Mouse (Mus musculus): ENCODE results near the gene Gm813. TPM values are rescaled to one million over a fixed set of nuclear protein-coding genes. Genes with fewer than 3 reads are reported as not detected.

The Gm813 gene
- polyA plus RNA-seq, 1 experiment from 2014 or later: not detected

DNA sequence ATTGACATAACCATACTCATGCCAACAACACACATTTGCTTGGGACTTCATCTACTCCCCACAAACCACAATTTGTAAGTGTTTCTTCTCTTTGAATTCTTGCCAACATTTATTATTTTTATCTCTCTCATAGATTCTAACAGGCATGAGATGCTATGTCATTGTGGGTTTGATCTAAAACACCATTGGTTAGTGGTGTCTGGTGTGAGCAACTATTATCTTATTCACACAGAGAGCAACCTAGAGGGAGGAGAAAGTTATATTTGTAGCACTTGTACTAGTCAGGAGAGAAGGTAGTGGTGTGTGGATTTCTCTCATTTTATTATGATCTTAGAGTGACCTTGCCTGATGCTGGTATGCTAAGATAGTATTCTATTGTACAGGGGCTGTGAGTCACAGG lies 12.1 kb downstream of the Gm813 start:
- Histone ChIP-seq H3K4me3 (replicated peaks) (no peak overlapping the region), H3K4me2 (0 out of 2 replicates have a peak overlapping the region, but pooled peaks have one; percentile 18), H3K36me3 (replicated peaks) (no peaks in the 10 kb centered on the region), H3K9me3 (replicated peaks) (no peaks in the 10 kb centered on the region), H3K4me1 (replicated peaks) (peaks cover 34% of the 10 kb centered on the region), H3K27ac (replicated peaks) (peak overlapping the region; percentile 81), H3K9ac (no peak overlapping the region), H3K27me3 (no peaks in the 10 kb centered on the region)
- ATAC-seq (ENCODE audit: insufficient read depth): peak; percentile 90

DNA sequence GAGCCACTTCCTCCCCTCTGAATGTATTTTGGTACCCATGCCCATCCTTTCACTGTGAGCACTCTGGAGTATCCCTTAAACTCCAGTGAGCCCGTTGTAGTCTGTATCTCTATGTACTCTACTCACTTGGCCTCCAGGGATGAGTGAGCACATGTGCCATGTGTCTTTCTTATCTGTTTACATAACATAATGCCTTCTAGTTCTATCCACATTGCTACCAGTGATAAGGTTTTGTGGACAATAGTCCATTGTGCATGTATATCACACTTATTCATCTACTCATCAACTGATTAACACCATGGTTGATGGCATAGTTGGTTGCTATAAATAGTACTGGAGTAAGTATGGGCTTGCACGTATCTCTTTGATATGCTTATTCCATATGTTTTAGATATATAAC lies 12.9 kb downstream of the Gm813 start:
- Histone ChIP-seq H3K4me2 (no peak overlapping the region), H3K9me3 (replicated peaks) (no peaks in the 10 kb centered on the region), H3K27ac (replicated peaks) (peak overlapping the region; percentile 81), H3K9ac (no peak overlapping the region), H3K36me3 (replicated peaks) (no peaks in the 10 kb centered on the region), H3K27me3 (no peaks in the 10 kb centered on the region), H3K4me3 (replicated peaks) (no peak overlapping the region), H3K4me1 (replicated peaks) (peaks cover 34% of the 10 kb centered on the region)
- 31% methylated on average over 2 of the region's 2 CpGs for WGBS (ENCODE audit: insufficient replicate concordance)
- ATAC-seq (ENCODE audit: insufficient read depth): peak; percentile 56

DNA sequence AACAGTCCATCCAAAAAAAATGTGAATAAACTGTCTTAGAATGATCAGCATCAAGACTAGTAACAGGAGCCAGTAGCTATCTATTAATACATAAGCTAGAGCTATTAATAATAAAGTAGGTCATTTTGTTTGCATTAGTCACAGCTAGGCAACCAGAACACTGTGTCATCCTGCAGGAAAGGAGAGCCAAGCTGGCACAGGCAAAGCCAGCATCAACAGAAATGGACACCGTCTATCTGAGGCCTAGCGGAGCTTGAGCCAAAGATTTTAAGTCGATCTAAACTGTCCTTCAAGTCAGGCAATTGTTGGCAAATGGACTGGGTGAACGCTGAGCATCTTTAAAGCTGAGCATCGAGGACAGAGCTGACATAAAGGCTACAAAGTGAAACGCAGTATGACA lies 15.9 kb downstream of the Gm813 start:
- no peaks in the 10 kb centered on the region for H3K27me3 ChIP-seq
- H3K4me1 ChIP-seq (replicated peaks): peaks cover 24% of the 10 kb centered on the region
- H3K9me3 ChIP-seq (replicated peaks): no peaks in the 10 kb centered on the region
- no peak overlapping the region for H3K4me3 ChIP-seq (replicated peaks)
- H3K36me3 ChIP-seq (replicated peaks): no peaks in the 10 kb centered on the region
- WGBS (ENCODE audit: insufficient replicate concordance): 77% methylated on average over 6 of the region's 6 CpGs
- no peak overlapping the region for H3K9ac ChIP-seq
- ATAC-seq (ENCODE audit: insufficient read depth): no peak
- no peak overlapping the region for H3K27ac ChIP-seq (replicated peaks)
- no peak overlapping the region for H3K4me2 ChIP-seq

- whole genome bisulfite sequencing (ENCODE audit: insufficient replicate concordance): 64% methylated on average over 3 of the region's 3 CpGs
- H3K36me3 ChIP-seq (replicated peaks): no peaks in the 10 kb centered on the region
- no peaks in the 10 kb centered on the region for H3K9me3 ChIP-seq (replicated peaks)
- ATAC-seq (ENCODE audit: insufficient read depth): no peak
- H3K27ac ChIP-seq (replicated peaks): no peak overlapping the region
- no peak overlapping the region for H3K4me2 ChIP-seq
- H3K4me3 ChIP-seq (replicated peaks): no peak overlapping the region
- no peak overlapping the region for H3K9ac ChIP-seq
- no peaks in the 10 kb centered on the region for H3K27me3 ChIP-seq
- no peaks in the 10 kb centered on the region for H3K4me1 ChIP-seq (replicated peaks)
Measured at GRCm38 (mm10) chr16:58591299-58591698, 25.5 kb downstream of the Gm813 start.

- Histone ChIP-seq H3K9ac (no peak overlapping the region), H3K4me2 (no peak overlapping the region), H3K27me3 (no peaks in the 10 kb centered on the region), H3K9me3 (replicated peaks) (no peaks in the 10 kb centered on the region), H3K4me1 (replicated peaks) (no peaks in the 10 kb centered on the region), H3K4me3 (replicated peaks) (no peak overlapping the region), H3K36me3 (replicated peaks) (no peaks in the 10 kb centered on the region), H3K27ac (replicated peaks) (no peak overlapping the region)
- no peak for ATAC-seq (ENCODE audit: insufficient read depth)
Measured at GRCm38 (mm10) chr16:58589444-58589843, 27.3 kb downstream of the Gm813 start.

GRCm38 (mm10) chr16:58573949-58574722 lies 42.6 kb downstream of the Gm813 start:
- 72% methylated on average over 6 of the region's 6 CpGs for WGBS (ENCODE audit: insufficient replicate concordance)
- no peak for ATAC-seq (ENCODE audit: insufficient read depth)

GRCm38 (mm10) chr16:58570694-58571264 lies 46.0 kb downstream of the Gm813 start:
- Histone ChIP-seq H3K27me3 (no peaks in the 10 kb centered on the region), H3K4me2 (no peak overlapping the region), H3K36me3 (replicated peaks) (no peaks in the 10 kb centered on the region), H3K9ac (no peak overlapping the region), H3K9me3 (replicated peaks) (no peaks in the 10 kb centered on the region), H3K4me3 (replicated peaks) (no peak overlapping the region), H3K4me1 (replicated peaks) (no peaks in the 10 kb centered on the region), H3K27ac (replicated peaks) (no peak overlapping the region)
- no peak for ATAC-seq (ENCODE audit: insufficient read depth)

More at GRCm38 (mm10) chr16:58573949-58574722, 42.6 kb downstream of the Gm813 start:
- no peak overlapping the region for H3K4me2 ChIP-seq
- no peaks in the 10 kb centered on the region for H3K36me3 ChIP-seq (replicated peaks)
- H3K4me1 ChIP-seq (replicated peaks): no peaks in the 10 kb centered on the region
- no peak overlapping the region for H3K4me3 ChIP-seq (replicated peaks)
- no peaks in the 10 kb centered on the region for H3K27me3 ChIP-seq
- H3K9me3 ChIP-seq (replicated peaks): no peaks in the 10 kb centered on the region
- H3K27ac ChIP-seq (replicated peaks): no peak overlapping the region
- no peak overlapping the region for H3K9ac ChIP-seq

Other genes with a start within 250 kb of the Gm813 start
- gene Dcbld2, start 208.5 kb downstream of the Gm813 start, polyA plus RNA-seq (2015; fragmentation: Nextera tagmentation; extraction: Ambion mirVana): 0.76 and 1.2 TPM in 2 replicates
- 25.7 and 26.7 TPM in 2 replicates for gene St3gal6, start 92.7 kb downstream of the Gm813 start, polyA plus RNA-seq (2015; fragmentation: Nextera tagmentation; extraction: Ambion mirVana)
- gene E330017A01Rik, start 21.8 kb upstream of the Gm813 start, polyA plus RNA-seq (2015; fragmentation: Nextera tagmentation; extraction: Ambion mirVana): not detected in 2 replicates
- gene Cpox, start 53.3 kb upstream of the Gm813 start, polyA plus RNA-seq (2015; fragmentation: Nextera tagmentation; extraction: Ambion mirVana): 496 and 576 TPM in 2 replicates
- 0.05 and 0.12 TPM in 2 replicates for gene Gpr15, start 102.1 kb upstream of the Gm813 start, polyA plus RNA-seq (2015; fragmentation: Nextera tagmentation; extraction: Ambion mirVana)
- gene Cldnd1, start 110.9 kb upstream of the Gm813 start, polyA plus RNA-seq (2015; fragmentation: Nextera tagmentation; extraction: Ambion mirVana): 24.6 and 25.4 TPM in 2 replicates
- gene Olfr172, start 146.2 kb upstream of the Gm813 start, polyA plus RNA-seq (2015; fragmentation: Nextera tagmentation; extraction: Ambion mirVana): not detected in 2 replicates
- not detected in 2 replicates for gene Olfr173, start 183.3 kb upstream of the Gm813 start, polyA plus RNA-seq (2015; fragmentation: Nextera tagmentation; extraction: Ambion mirVana)
- gene Olfr175-ps1, start 209.8 kb upstream of the Gm813 start, polyA plus RNA-seq (2015; fragmentation: Nextera tagmentation; extraction: Ambion mirVana): not detected in 2 replicates

Measured in liver, embryonic 15.5 days (tissue).